Mouse (Mus musculus): Measurements from ENCODE around the gene Fyn.

DNA sequence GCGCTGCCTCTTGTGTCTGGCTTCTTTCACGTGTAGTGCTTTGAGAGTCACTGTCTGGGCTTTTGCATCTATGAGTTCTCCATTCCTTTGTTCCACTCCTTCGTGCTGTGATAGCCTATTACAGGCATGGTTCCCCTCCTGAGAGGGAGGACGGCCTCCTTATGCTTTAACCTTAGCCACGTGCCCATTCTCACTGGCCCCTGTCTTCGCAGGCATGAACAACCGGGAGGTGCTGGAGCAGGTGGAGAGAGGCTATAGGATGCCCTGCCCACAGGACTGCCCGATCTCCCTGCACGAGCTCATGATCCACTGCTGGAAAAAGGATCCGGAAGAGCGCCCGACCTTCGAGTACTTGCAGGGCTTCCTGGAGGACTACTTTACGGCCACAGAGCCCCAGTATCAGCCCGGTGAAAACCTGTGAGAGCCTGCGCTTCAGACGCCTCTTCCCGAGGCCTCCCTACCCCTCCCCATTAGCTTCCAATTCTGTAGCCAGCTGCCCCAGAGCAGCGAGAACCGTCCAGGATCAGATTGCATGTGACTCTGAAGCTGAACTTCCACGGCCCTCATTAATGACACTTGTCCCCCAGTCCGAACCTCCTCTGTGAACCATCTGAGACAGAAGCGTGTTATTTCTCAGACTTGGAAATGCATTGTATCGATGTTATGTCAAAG, 195.0 kb downstream of the Fyn start:
- TF ChIP-seq CTCF (IDR thresholded peaks at IDR 0.05; ENCODE audit: low read depth) (no peak), EP300 (IDR thresholded peaks at IDR 0.05; ENCODE audit: low read depth) (no peak)
